Mouse (Mus musculus): ENCODE measurements around the gene Ptprj. TPM values are rescaled to one million over a fixed set of nuclear protein-coding genes. Genes with fewer than 3 reads are reported as not detected.

Ptprj gene
- polyA plus RNA-seq, 1 experiment from 2014 or later, result 3.7 TPM

GRCm38 (mm10) chr2:90566046-90566445, 14.4 kb downstream of the Ptprj start:
- ATAC-seq (replicated peaks), result 0 out of 2 replicates have a peak, but pooled peaks have one; percentile 23

GRCm38 (mm10) chr2:90565192-90565929, 15.1 kb downstream of the Ptprj start:
- H3K27me3 ChIP-seq, result no peaks in the 10 kb centered on the region
- H3K9me3 ChIP-seq, result no peaks in the 10 kb centered on the region
- no peaks in the 10 kb centered on the region for H3K36me3 ChIP-seq
- H3K4me2 ChIP-seq (replicated peaks), result no peak overlapping the region
- H3K4me3 ChIP-seq, result no peak overlapping the region
- no peak overlapping the region for H3K9ac ChIP-seq (replicated peaks)
- 94% methylated on average over 7 of the region's 7 CpGs for WGBS
- peaks cover 16% of the 10 kb centered on the region for H3K4me1 ChIP-seq
- no peak for ATAC-seq (replicated peaks)
- no peak overlapping the region for H3K27ac ChIP-seq (replicated peaks)

More at GRCm38 (mm10) chr2:90566046-90566445, 14.4 kb downstream of the Ptprj start:
- H3K9ac ChIP-seq (replicated peaks), result no peak overlapping the region
- no peaks in the 10 kb centered on the region for H3K36me3 ChIP-seq
- no peak overlapping the region for H3K4me3 ChIP-seq
- H3K4me1 ChIP-seq, result peaks cover 11% of the 10 kb centered on the region; the same call in 1 of the 2 replicates
- WGBS, result 54% methylated on average over 7 of the region's 7 CpGs
- H3K9me3 ChIP-seq, result no peaks in the 10 kb centered on the region
- H3K27me3 ChIP-seq, result no peaks in the 10 kb centered on the region
- H3K27ac ChIP-seq (replicated peaks), result no peak overlapping the region
- no peak overlapping the region for H3K4me2 ChIP-seq (replicated peaks)

GRCm38 (mm10) chr2:90564552-90564951, 15.9 kb downstream of the Ptprj start:
- H3K4me1 ChIP-seq, result peaks cover 24% of the 10 kb centered on the region
- no peaks in the 10 kb centered on the region for H3K27me3 ChIP-seq
- no peak overlapping the region for H3K4me3 ChIP-seq
- WGBS, result 87% methylated on average over 8 of the region's 8 CpGs
- ATAC-seq (replicated peaks), result no peak
- no peak overlapping the region for H3K9ac ChIP-seq (replicated peaks)
- H3K36me3 ChIP-seq, result no peaks in the 10 kb centered on the region
- no peak overlapping the region for H3K27ac ChIP-seq (replicated peaks)
- no peak overlapping the region for H3K4me2 ChIP-seq (replicated peaks)
- H3K9me3 ChIP-seq, result no peaks in the 10 kb centered on the region

GRCm38 (mm10) chr2:90563171-90563570, 17.3 kb downstream of the Ptprj start:
- Histone ChIP-seq H3K4me1 (peaks cover 24% of the 10 kb centered on the region), H3K36me3 (no peaks in the 10 kb centered on the region), H3K4me3 (no peak overlapping the region), H3K9me3 (no peaks in the 10 kb centered on the region), H3K27ac (replicated peaks) (no peak overlapping the region), H3K9ac (replicated peaks) (no peak overlapping the region), H3K4me2 (replicated peaks) (no peak overlapping the region), H3K27me3 (no peaks in the 10 kb centered on the region)
- 80% methylated on average over 4 of the region's 4 CpGs for WGBS
- no peak for ATAC-seq (replicated peaks)

- H3K4me1 ChIP-seq, result peaks cover 24% of the 10 kb centered on the region
- no peak for ATAC-seq (replicated peaks)
- H3K27ac ChIP-seq (replicated peaks), result no peak overlapping the region
- no peak overlapping the region for H3K9ac ChIP-seq (replicated peaks)
- no peak overlapping the region for H3K4me3 ChIP-seq
- no peak overlapping the region for H3K4me2 ChIP-seq (replicated peaks)
- no peaks in the 10 kb centered on the region for H3K27me3 ChIP-seq
- WGBS, result 83% methylated on average over 8 of the region's 8 CpGs
- H3K36me3 ChIP-seq, result no peaks in the 10 kb centered on the region
- H3K9me3 ChIP-seq, result no peaks in the 10 kb centered on the region
Measured at GRCm38 (mm10) chr2:90562126-90562670, 18.2 kb downstream of the Ptprj start.

GRCm38 (mm10) chr2:90560197-90560843, 20.1 kb downstream of the Ptprj start:
- 51% methylated on average over 6 of the region's 6 CpGs for WGBS
- Histone ChIP-seq H3K27ac (replicated peaks) (no peak overlapping the region), H3K9me3 (no peaks in the 10 kb centered on the region), H3K9ac (replicated peaks) (no peak overlapping the region), H3K4me3 (no peak overlapping the region), H3K4me1 (peaks cover 12% of the 10 kb centered on the region), H3K36me3 (no peaks in the 10 kb centered on the region), H3K4me2 (replicated peaks) (no peak overlapping the region), H3K27me3 (no peaks in the 10 kb centered on the region)
- peak; percentile 57 for ATAC-seq (replicated peaks)

- Histone ChIP-seq H3K4me2 (replicated peaks) (no peak overlapping the region), H3K9ac (replicated peaks) (no peak overlapping the region), H3K36me3 (no peaks in the 10 kb centered on the region), H3K9me3 (no peaks in the 10 kb centered on the region), H3K27me3 (no peaks in the 10 kb centered on the region), H3K27ac (replicated peaks) (no peak overlapping the region), H3K4me1 (peaks cover 12% of the 10 kb centered on the region), H3K4me3 (no peak overlapping the region)
- WGBS, result 79% methylated on average over 12 of the region's 12 CpGs
- ATAC-seq (replicated peaks), result no peak; the same call in 1 of the 2 replicates
Measured at GRCm38 (mm10) chr2:90559688-90560196, 20.7 kb downstream of the Ptprj start.

- Histone ChIP-seq H3K4me3 (no peak overlapping the region), H3K9me3 (no peaks in the 10 kb centered on the region), H3K9ac (replicated peaks) (no peak overlapping the region), H3K36me3 (no peaks in the 10 kb centered on the region), H3K4me2 (replicated peaks) (no peak overlapping the region), H3K27me3 (no peaks in the 10 kb centered on the region), H3K4me1 (peaks cover 12% of the 10 kb centered on the region), H3K27ac (replicated peaks) (no peak overlapping the region)
- 87% methylated on average over 2 of the region's 2 CpGs for WGBS
- no peak for ATAC-seq (replicated peaks)
Measured at GRCm38 (mm10) chr2:90559015-90559687, 21.3 kb downstream of the Ptprj start.

- H3K4me2 ChIP-seq (replicated peaks), result no peak overlapping the region
- no peaks in the 10 kb centered on the region for H3K27me3 ChIP-seq
- H3K9me3 ChIP-seq, result no peaks in the 10 kb centered on the region
- ATAC-seq (replicated peaks), result no peak
- H3K4me3 ChIP-seq, result no peak overlapping the region
- no peaks in the 10 kb centered on the region for H3K36me3 ChIP-seq
- H3K27ac ChIP-seq (replicated peaks), result no peak overlapping the region
- peaks cover 12% of the 10 kb centered on the region for H3K4me1 ChIP-seq
- WGBS, result 92% methylated on average over 11 of the region's 11 CpGs
- no peak overlapping the region for H3K9ac ChIP-seq (replicated peaks)
Measured at GRCm38 (mm10) chr2:90558361-90558760, 22.1 kb downstream of the Ptprj start.

- H3K27me3 ChIP-seq, result no peaks in the 10 kb centered on the region
- ATAC-seq (replicated peaks), result no peak
- H3K4me3 ChIP-seq, result no peak overlapping the region
Measured at GRCm38 (mm10) chr2:90557913-90558312, 22.5 kb downstream of the Ptprj start.

GRCm38 (mm10) chr2:90555744-90556143, 24.7 kb downstream of the Ptprj start:
- 92% methylated on average over 5 of the region's 5 CpGs for WGBS
- no peak for ATAC-seq (replicated peaks)
- no peak overlapping the region for H3K4me2 ChIP-seq (replicated peaks)
- H3K4me1 ChIP-seq, result peaks cover 11% of the 10 kb centered on the region
- H3K27ac ChIP-seq (replicated peaks), result no peak overlapping the region
- no peak overlapping the region for H3K9ac ChIP-seq (replicated peaks)
- H3K27me3 ChIP-seq, result no peaks in the 10 kb centered on the region
- no peaks in the 10 kb centered on the region for H3K36me3 ChIP-seq
- no peaks in the 10 kb centered on the region for H3K9me3 ChIP-seq
- no peak overlapping the region for H3K4me3 ChIP-seq

More at GRCm38 (mm10) chr2:90557913-90558312, 22.5 kb downstream of the Ptprj start:
- Histone ChIP-seq H3K9ac (replicated peaks) (no peak overlapping the region), H3K36me3 (no peaks in the 10 kb centered on the region), H3K9me3 (no peaks in the 10 kb centered on the region), H3K4me1 (peaks cover 12% of the 10 kb centered on the region), H3K27ac (replicated peaks) (0 out of 2 replicates have a peak overlapping the region, but pooled peaks have one; percentile 2), H3K4me2 (replicated peaks) (no peak overlapping the region)
- 67% methylated on average over 3 of the region's 3 CpGs for WGBS

GRCm38 (mm10) chr2:90554806-90555205, 25.6 kb downstream of the Ptprj start:
- no peaks in the 10 kb centered on the region for H3K36me3 ChIP-seq
- no peaks in the 10 kb centered on the region for H3K27me3 ChIP-seq
- ATAC-seq (replicated peaks), result no peak
- no peak overlapping the region for H3K4me3 ChIP-seq
- H3K27ac ChIP-seq (replicated peaks), result no peak overlapping the region
- 84% methylated on average over 4 of the region's 4 CpGs for WGBS
- H3K9ac ChIP-seq (replicated peaks), result no peak overlapping the region
- no peak overlapping the region for H3K4me2 ChIP-seq (replicated peaks)
- H3K4me1 ChIP-seq, result peaks cover 9% of the 10 kb centered on the region; the same call in 1 of the 2 replicates
- no peaks in the 10 kb centered on the region for H3K9me3 ChIP-seq

Measured in forebrain, embryonic 15.5 days (tissue).